Mouse (Mus musculus) limb, embryonic 11.5 days (tissue): ENCODE measurements around the gene Chst2. TPM values are rescaled to one million over a fixed set of nuclear protein-coding genes. Genes with fewer than 3 reads are reported as not detected.

Experiments used
- ATAC-seq: fragments of 200-750 bp; cut with Nextera tagmentation; 2 replicates; pipeline ENCODE4 v1.8.0; 2017; ENCODE audit warnings: low read depth; ENCODE audit not compliant: insufficient number of reproducible peaks, low FRiP score, low TSS enrichment
- DNase-seq: peaks from one replicate; pipeline ENCODE4 v3.0.0-alpha.2; 2015; ENCODE audit warnings: low spot score
- H3K27ac ChIP-seq: fragments of 300-500 bp; sonication (generic); replicated peaks from 2 replicates; pipeline ENCODE4 v1.5.1; 2014; ENCODE audit warnings: low read depth, mild to moderate bottlenecking, low read length
- H3K27me3 ChIP-seq: fragments of 300-500 bp; sonication (generic); 2 replicates; pipeline ENCODE4 v1.6.1; 2014; ENCODE audit warnings: mild to moderate bottlenecking, low read length, mixed read lengths; ENCODE audit not compliant: control insufficient read depth, insufficient read depth
- H3K36me3 ChIP-seq: fragments of 300-500 bp; sonication (generic); 2 replicates; pipeline ENCODE4 v1.6.1; 2014; ENCODE audit warnings: mild to moderate bottlenecking, low read length, moderate library complexity, mixed read lengths; ENCODE audit not compliant: control insufficient read depth, insufficient read depth
- H3K4me1 ChIP-seq: fragments of 300-500 bp; sonication (generic); 2 replicates; pipeline ENCODE4 v1.6.1; 2014; ENCODE audit warnings: low read length, mixed read lengths; ENCODE audit not compliant: control insufficient read depth, insufficient read depth
- H3K4me2 ChIP-seq: fragments of 300-500 bp; sonication (generic); 2 replicates; pipeline ENCODE4 v1.6.1; 2014; ENCODE audit warnings: low read depth, mild to moderate bottlenecking, moderate library complexity; ENCODE audit not compliant: severe bottlenecking
- H3K4me3 ChIP-seq: fragments of 300-500 bp; sonication (generic); 2 replicates; pipeline ENCODE4 v1.5.1; 2014; ENCODE audit warnings: low read depth, low read length
- H3K9ac ChIP-seq: fragments of 300-500 bp; sonication (generic); 2 replicates; pipeline ENCODE4 v1.6.1; 2014; ENCODE audit warnings: mild to moderate bottlenecking, low read length
- H3K9me3 ChIP-seq: fragments of 300-500 bp; sonication (generic); 2 replicates; pipeline ENCODE4 v1.6.1; 2016; ENCODE audit warnings: low read length; ENCODE audit not compliant: control insufficient read depth
- WGBS: fragments of 180-500 bp; shearing (Covaris S2); extraction: QIAGEN DNeasy Blood & Tissue Kit; methylation state at CpG from one replicate; pipeline ENCODE4 v1.1.7; 2014; 5-methylcytosine and 5-hydroxymethylcytosine counted together
- polyA plus RNA-seq: library from polyadenylated mRNA; unstranded; fragments of >200 nt; fragmentation: Nextera tagmentation; extraction: Ambion mirVana; gene quantifications from 2 replicates; pipeline ENCODE4 v1.2.1, GENCODE M21; 2014

Chst2 gene
- polyA plus RNA-seq, 1 experiment from 2014 or later: 4.8 TPM

- H3K4me2 ChIP-seq: no peak overlapping the region
These were observed 7.4 kb upstream of the Chst2 start for GRCm38 (mm10) chr9:95413911-95414310.

GRCm38 (mm10) chr9:95412047-95412446 lies 5.5 kb upstream of the Chst2 start:
- Histone ChIP-seq H3K9ac (no peak overlapping the region), H3K9me3 (no peaks in the 10 kb centered on the region), H3K4me3 (no peak overlapping the region), H3K27ac (no peak overlapping the region), H3K4me1 (no peaks in the 10 kb centered on the region), H3K27me3 (no peaks in the 10 kb centered on the region), H3K4me2 (no peak overlapping the region), H3K36me3 (no peaks in the 10 kb centered on the region)
- no peak for ATAC-seq
- WGBS: 78% methylated on average over 4 of the region's 4 CpGs
- DNase-seq: no peak

More at GRCm38 (mm10) chr9:95413911-95414310, 7.4 kb upstream of the Chst2 start:
- Histone ChIP-seq H3K9me3 (no peaks in the 10 kb centered on the region), H3K27me3 (no peaks in the 10 kb centered on the region), H3K9ac (no peak overlapping the region), H3K4me3 (no peak overlapping the region), H3K36me3 (no peaks in the 10 kb centered on the region), H3K4me1 (no peaks in the 10 kb centered on the region), H3K27ac (no peak overlapping the region)
- DNase-seq (no peak), ATAC-seq (no peak)

DNA sequence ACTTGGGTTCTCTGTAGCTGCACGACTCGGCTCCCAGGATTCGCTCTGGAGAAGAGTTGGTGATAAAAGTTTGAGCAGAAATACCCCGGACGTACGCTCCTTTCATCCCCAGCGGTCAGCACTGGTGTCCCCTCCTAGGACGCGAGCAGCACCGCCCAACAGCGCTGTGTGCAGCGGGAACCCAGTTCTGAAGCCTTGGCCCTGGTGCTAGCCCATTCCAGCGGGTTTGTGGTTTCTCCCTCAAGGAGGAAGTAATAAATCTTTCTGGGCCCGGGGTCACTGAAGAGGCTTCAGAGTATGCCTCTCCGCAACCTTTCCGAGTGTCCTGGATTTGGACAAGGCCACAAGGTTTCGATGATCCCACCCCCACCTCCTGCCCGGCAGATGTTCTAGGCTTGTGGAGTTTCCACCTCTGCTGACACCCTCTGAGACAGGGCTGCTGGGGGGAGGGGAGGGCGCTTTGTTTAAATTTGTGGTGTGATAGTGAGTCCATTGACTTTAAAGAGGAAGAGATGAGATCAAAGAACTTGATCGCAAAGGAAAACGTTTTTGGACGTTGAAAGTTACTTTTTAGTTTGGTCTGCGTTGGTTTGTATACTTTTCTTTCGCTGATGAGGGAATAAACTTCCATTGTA lies 1.2 kb upstream of the Chst2 start:
- Histone ChIP-seq H3K36me3 (peaks cover 3% of the 10 kb centered on the region; the same call in 1 of the 2 replicates), H3K4me1 (peaks cover 5% of the 10 kb centered on the region; the same call in 1 of the 2 replicates), H3K4me3 (peak overlapping the region; percentile 81), H3K27me3 (peaks cover 3% of the 10 kb centered on the region; the same call in 1 of the 2 replicates), H3K9ac (peak overlapping the region; percentile 75), H3K9me3 (no peaks in the 10 kb centered on the region), H3K4me2 (peak overlapping the region; percentile 97), H3K27ac (0 out of 2 replicates have a peak overlapping the region, but pooled peaks have one; percentile 26)
- DNase-seq (no peak), ATAC-seq (peak; percentile 31)
- WGBS: under 1% methylated on average over 24 of the region's 24 CpGs

DNA sequence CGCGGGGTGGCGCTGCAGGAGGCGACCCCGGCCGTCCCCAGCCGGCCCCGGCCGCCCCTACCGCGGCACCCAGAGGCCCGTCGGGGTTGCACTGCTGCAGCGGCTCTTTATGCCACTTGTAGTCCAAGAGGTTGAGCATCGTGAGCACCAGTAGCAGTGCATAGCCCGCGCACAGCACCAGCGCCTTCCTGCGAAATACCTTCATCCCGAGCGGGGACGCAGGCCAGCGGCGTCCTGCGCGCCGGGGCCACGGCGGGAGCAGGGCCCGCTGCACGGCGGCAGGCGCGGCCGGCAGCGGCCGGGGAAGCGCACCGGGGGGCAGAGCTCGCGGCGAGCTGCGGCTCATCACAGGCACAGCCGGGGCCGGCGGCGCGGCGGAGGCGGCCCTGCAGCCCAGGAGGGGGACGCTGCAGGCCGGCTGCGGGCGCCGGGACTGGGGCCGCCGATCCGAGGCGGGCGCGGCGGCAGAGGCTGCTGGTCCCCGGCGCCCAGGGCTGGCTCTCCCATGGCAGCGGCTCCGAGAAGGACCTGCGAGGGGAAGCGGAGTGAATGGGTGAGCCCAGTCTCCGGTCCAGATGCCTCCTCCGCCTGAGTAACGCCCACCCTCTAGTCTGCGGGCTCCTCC lies 464 bp downstream of the Chst2 start:
- Histone ChIP-seq H3K9ac (peak overlapping the region; percentile 75), H3K27me3 (peaks cover 3% of the 10 kb centered on the region; the same call in 1 of the 2 replicates)
- ATAC-seq: peak; percentile 22

GRCm38 (mm10) chr9:95405511-95405945 lies 994 bp downstream of the Chst2 start:
- peaks cover 3% of the 10 kb centered on the region; the same call in 1 of the 2 replicates for H3K27me3 ChIP-seq
- peak overlapping the region; percentile 75 for H3K9ac ChIP-seq

More for the DNA sequence above, 464 bp downstream of the Chst2 start:
- H3K36me3 ChIP-seq: peaks cover 3% of the 10 kb centered on the region; the same call in 1 of the 2 replicates
- no peak overlapping the region; the same call in 1 of the 2 replicates for H3K27ac ChIP-seq
- peak; percentile 71 for DNase-seq
- no peaks in the 10 kb centered on the region for H3K9me3 ChIP-seq
- H3K4me3 ChIP-seq: peak overlapping the region; percentile 81
- 0% methylated on average over 63 of the region's 72 CpGs for WGBS
- H3K4me2 ChIP-seq: peak overlapping the region; percentile 97
- H3K4me1 ChIP-seq: peaks cover 5% of the 10 kb centered on the region; the same call in 1 of the 2 replicates

DNA sequence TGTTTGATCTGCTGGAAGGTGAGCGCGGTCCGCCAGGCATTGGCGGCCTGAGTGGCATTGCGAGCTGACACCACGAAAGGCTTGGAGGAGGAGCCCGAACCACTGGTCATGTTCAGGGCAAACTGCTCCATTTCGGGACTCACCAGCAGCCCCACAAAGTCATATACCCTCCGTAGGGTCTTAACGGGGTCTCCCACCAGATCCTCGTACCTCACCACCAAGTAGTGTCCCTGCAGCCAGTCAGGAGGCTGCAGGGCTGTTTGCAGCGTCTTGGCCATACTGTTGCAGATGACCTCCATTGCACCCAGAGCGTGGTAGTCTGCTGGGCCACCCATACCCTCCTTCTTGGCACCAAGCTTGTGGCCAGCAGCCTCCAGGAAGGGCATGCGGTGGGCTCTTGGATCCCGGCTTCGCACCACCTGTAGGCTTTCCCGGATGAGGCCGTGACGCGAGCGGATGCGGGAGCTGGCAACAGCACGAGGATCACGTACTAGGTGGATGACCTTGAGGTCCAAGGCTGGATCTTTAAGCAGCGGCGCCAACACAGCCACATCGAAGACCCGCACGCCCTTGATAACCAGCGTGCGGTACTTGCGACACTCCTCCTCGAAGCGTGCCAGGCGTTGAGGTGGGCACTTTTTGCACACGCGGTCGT lies 1.6 kb downstream of the Chst2 start:
- H3K4me3 ChIP-seq: peak overlapping the region; percentile 81
- ATAC-seq (0 out of 2 replicates have a peak, but pooled peaks have one; percentile 3), DNase-seq (no peak)
- no peaks in the 10 kb centered on the region for H3K9me3 ChIP-seq
- H3K36me3 ChIP-seq: peaks cover 3% of the 10 kb centered on the region; the same call in 1 of the 2 replicates
- H3K4me2 ChIP-seq: peak overlapping the region; percentile 97
- peaks cover 3% of the 10 kb centered on the region; the same call in 1 of the 2 replicates for H3K27me3 ChIP-seq
- 73% methylated on average over 38 of the region's 38 CpGs for WGBS
- H3K9ac ChIP-seq: no peak overlapping the region; the same call in 1 of the 2 replicates
- H3K27ac ChIP-seq: no peak overlapping the region
- peaks cover 5% of the 10 kb centered on the region; the same call in 1 of the 2 replicates for H3K4me1 ChIP-seq

More at GRCm38 (mm10) chr9:95405511-95405945, 994 bp downstream of the Chst2 start:
- Histone ChIP-seq H3K4me1 (peaks cover 5% of the 10 kb centered on the region; the same call in 1 of the 2 replicates), H3K9me3 (no peaks in the 10 kb centered on the region), H3K4me3 (peak overlapping the region; percentile 81), H3K36me3 (peaks cover 3% of the 10 kb centered on the region; the same call in 1 of the 2 replicates), H3K4me2 (peak overlapping the region; percentile 97), H3K27ac (no peak overlapping the region)
- DNase-seq (peak; percentile 80), ATAC-seq (peak; percentile 17)
- WGBS: 1% methylated on average over 30 of the region's 30 CpGs

DNA sequence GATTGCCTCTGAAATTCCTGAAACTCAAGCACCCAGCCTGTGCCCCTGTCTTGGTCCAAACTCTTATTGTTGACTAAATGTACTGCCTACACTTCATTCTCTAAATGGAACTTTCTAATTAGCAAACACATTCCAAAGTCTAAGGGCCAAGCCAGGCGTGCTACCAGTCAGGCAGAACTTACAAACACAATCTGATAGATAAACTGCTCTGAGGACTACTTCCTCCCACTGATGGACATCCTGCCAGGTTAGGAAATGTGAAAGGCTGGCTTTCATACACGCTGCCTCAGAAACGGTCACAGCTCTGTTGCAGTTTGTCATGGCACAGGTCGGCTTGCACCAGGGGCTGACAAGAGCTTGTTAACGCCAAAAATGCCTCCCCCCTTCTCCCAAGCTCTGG lies 4.8 kb downstream of the Chst2 start:
- H3K27me3 ChIP-seq: peaks cover 3% of the 10 kb centered on the region; the same call in 1 of the 2 replicates
- DNase-seq (no peak), ATAC-seq (no peak)
- H3K27ac ChIP-seq: no peak overlapping the region
- peaks cover 5% of the 10 kb centered on the region; the same call in 1 of the 2 replicates for H3K4me1 ChIP-seq
- H3K4me3 ChIP-seq: no peak overlapping the region
- H3K4me2 ChIP-seq: no peak overlapping the region
- WGBS: 54% methylated on average over 5 of the region's 5 CpGs
- no peak overlapping the region for H3K9ac ChIP-seq
- no peaks in the 10 kb centered on the region for H3K9me3 ChIP-seq
- peaks cover 3% of the 10 kb centered on the region; the same call in 1 of the 2 replicates for H3K36me3 ChIP-seq

DNA sequence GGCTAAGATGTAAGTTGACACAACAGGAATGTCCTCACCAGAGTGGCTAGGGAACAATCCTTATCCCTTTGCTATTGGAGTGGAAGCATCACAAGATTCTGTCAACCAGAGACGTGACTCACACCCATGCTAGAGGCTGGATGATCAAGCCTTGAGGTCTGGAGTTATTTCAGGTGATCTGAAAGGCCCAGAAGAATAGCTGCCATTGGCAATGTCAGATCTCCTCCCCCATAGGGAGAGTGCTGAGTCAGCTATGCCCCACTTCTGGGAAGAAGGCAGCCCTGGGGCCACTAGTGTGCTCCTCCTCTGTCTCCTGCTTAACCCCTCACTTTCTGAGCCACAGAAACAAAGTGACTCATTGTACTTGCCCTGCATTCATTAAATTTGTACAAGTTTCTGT lies 14.5 kb downstream of the Chst2 start:
- Histone ChIP-seq H3K4me3 (no peak overlapping the region), H3K9ac (no peak overlapping the region), H3K4me2 (no peak overlapping the region), H3K9me3 (no peaks in the 10 kb centered on the region), H3K4me1 (no peaks in the 10 kb centered on the region), H3K27me3 (no peaks in the 10 kb centered on the region), H3K36me3 (no peaks in the 10 kb centered on the region), H3K27ac (no peak overlapping the region)
- 68% methylated on average over 1 of the region's 1 CpGs for WGBS
- DNase-seq: no peak
- no peak for ATAC-seq
